Mouse (Mus musculus) MN1 (cell line): ENCODE data around the gene Alpk1.
A peak's percentile ranks its signal among the peaks of the same experiment; 100 is the strongest.

Experiments used
- DNase-seq: peaks from one replicate; pipeline ENCODE4 v3.0.0-alpha.2; 2016; ENCODE audit warnings: low spot score

Alpk1 gene

DNA sequence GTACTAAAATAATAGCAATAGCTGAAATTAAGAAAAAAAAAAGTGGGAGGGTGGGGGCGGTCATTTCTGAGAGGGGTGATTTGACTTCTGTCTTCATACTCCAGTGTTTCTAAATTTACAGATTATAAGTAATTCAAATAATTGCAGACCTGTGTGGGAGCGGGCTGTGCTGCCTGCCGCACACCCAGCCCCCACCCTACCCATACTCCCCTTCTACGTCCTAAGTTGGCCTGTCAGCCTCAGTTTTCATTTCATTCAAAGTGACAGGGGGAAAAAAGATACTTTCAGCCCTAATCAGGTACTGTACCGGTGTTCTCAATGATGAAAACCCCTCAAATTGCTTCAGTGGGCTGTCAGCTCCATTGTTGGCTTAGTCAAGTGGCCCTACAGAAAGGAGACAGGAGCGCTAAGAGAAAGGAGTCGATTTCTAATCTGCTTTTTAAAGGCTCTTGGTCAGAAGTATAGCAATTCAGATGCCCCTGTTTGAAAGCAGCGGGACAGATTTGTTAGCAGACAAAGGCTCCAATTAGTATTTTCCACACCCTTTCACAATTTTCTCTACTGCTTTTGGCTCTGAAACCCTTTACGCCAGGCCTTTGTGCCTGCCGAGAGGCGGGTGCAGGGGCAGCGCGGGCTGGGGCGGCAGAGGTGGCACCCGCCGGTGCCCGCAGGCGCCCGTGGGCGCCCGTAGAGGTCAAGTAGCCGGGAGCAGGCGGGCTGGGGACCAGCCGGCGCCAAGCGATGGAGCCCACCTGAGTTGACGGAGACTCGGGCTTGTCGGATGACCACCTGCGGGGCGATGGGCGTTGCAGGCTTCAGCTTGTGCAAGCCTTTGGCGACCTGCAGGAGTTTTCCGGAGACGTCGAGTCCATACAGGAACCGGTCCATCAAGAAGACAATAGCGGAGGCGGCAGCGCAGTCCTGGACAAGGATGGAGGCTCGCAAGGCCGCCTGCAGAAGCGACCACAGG is 85.2 kb downstream of the Alpk1 start:
- no peak for DNase-seq

DNA sequence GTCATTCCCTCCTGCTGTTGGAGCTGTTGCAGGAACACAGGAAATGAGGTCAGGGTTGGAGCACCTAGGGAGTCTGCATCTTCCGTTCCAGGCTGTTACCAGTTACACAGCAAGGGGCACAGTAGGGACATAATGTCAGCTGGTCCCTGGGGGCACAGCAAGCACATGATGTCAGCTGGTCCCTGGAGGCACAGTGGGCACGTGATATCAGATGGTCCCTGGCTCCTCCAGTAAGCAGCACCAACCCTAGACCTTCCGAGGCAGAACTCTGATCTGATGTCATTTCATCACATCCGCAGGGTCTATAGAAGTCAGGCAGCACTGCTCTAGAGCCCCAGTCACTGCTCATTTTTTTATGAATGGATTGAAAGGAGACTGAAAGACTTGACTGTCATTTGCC is 89.1 kb downstream of the Alpk1 start:
- no peak for DNase-seq

DNA sequence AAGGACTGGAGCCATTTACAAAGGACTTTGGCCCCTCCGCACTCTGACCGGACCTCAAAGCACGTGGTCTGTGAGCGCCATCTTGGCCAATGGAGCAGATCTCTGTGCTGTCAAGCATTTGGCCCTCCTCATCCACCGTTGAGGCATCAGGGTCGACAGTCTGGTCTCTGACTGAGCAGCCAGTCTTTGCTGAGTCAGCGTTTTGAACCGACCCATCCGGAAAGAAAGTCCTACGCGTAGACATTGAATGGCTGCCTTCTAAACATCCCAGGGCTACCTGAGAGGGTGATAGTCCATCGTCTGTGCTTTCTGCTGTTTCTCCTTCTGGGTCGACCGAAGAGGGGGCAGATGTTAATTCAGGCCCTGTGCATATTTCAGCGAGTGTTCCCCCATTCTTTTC is 100.6 kb downstream of the Alpk1 start:
- DNase-seq, result no peak

DNA sequence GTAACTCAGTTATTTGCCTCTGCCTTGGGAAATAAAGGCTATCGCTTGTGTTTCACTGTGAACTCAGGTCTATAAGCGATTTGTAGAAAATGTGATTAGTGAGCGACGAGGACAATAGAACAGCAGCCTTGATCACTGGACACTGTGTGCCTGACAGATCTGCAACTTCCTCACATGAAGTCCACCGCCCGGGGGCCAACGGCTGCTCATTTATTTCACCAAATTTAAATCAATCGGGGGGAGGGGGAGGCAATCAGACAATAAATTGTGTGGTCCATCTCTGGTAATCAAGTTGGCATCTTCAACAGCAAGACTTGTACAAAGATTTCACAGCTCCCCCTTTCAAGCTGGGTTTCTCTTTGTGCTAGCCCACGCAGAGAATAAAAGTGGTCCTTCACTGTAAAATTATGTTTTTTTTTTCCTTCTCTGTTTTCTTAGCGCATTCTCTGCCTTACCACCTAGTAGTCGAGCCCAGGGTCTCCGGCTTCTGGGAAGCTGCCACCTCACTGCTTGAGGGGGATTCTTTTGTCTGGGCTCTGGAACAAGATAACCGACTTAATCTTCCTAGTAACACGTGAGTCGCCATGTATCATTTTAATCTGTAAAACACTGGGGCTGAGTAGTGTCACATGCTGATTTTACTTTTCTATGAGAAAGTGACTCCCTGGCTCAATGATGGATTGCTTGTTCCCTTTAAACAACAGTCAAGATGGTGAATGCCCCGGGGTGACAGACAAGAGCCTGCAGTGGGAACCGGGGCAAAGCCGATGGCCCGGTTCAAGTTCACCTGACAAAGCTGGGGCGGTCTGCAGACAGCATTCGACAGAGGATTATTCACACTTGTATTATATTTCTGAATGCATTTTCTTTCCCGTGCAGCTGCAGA is 118.4 kb downstream of the Alpk1 start:
- DNase-seq, result no peak

DNA sequence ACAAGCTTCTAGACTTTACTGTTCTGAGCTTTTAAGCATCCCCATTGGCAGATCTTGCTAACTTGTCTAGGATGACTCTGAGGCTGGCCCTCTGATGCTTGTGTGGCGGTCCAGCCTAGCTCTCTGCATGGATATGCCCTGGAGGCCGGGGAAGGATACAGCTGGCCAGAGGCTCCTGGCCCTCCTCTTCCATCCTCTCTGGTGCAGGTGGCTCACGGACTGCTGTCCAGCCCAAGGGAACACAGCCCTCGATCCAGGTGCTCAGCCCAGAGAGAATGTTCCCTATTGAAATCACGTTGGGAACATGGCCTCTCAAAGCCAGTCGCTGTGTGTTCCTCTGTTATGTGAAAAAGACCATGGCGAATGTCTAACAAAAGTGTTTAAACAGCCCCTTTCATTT is 119.6 kb downstream of the Alpk1 start:
- no peak for DNase-seq

DNA sequence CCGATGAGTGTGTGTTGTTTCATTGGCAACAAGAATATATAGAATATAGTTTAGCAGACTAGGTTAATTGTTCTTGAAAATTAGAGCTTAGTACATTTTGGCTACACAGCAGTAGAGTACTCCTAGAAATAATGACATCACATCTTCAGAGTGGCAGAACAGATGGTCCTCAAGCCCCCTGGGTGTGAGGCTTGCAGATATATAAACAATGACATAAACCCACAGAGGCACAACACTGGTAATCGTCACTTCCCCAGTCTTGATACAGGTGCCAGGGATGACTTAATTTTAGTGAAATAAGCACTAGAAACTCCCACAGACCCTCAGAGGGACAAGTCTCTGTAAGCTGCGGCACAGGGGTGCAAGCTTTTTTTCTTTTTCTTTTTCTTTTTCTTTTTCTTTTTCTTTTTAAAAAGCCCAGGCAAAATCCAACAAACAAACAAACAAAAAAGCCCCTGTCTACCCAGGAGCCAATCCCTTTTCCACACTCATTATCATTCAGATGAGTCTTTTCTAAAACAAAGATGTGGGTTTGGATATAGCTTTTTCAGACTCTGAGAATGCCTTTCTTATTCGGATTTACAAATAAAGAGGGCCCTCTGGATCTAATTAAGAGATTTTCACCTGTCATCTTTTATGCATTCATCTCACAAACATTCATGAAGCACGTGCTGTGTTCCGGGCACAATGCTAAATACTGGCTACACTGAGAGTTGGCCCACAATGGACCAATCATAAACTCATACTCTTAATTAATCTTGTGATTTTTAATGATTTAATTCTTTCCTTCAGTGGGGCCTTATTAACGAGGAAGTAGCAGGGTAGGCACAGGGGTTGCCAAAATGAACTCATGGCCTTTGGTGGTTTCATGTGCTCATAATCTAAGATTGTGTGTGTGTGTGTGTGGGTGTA is 128.3 kb downstream of the Alpk1 start:
- DNase-seq, result no peak

DNA sequence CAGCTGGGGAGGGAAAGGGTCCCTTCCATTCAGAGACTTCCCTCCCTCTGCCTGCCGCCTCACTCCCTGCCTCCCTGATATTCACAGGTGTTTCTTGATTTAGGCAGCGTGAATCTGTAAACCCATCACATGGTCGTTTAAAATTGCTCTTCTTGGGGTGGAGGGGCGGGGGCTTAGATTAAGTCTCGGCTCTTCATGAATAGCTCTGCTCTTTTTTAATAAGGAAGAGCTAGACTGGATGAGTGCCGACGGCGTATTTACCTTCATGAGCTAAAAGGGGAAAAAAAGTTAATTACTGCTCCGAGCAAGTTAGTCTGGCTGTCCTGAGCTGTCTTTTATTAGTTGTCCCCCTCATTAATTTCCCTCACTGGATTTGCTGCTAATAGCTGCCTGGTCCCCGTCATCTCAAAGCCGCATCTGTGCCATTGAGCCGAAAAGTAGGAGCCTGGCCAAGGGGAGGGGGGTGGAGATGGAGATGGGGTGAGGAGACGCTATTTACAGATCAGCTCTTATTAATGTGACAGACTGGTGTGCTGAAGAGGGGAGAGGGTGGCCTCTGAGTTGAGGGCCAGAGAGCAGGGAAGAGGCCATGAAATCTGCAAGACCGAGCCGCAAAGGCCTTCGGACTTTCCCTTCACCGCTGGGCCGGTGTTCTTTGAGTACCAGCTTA is 134.0 kb downstream of the Alpk1 start:
- DNase-seq, result no peak

DNA sequence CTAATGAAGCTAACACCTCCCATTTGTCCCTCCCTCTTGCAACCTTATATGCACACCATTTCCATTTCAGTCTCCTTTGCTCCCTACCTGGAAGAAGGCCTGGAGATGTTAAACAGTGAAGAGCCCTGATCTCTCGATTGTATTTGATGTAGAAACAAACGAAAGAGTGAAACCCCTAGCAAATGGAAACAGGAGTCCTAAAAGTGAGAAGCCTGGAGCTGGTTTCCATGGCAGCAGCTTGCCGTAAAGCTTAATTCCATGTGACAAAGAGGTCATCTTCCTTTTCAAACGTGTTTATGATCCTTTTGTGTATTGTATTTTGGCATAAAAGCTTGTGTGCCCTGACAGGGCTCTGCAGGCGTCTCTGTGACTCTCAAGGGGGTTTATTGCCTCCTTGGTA is 138.1 kb downstream of the Alpk1 start:
- no peak for DNase-seq

DNA sequence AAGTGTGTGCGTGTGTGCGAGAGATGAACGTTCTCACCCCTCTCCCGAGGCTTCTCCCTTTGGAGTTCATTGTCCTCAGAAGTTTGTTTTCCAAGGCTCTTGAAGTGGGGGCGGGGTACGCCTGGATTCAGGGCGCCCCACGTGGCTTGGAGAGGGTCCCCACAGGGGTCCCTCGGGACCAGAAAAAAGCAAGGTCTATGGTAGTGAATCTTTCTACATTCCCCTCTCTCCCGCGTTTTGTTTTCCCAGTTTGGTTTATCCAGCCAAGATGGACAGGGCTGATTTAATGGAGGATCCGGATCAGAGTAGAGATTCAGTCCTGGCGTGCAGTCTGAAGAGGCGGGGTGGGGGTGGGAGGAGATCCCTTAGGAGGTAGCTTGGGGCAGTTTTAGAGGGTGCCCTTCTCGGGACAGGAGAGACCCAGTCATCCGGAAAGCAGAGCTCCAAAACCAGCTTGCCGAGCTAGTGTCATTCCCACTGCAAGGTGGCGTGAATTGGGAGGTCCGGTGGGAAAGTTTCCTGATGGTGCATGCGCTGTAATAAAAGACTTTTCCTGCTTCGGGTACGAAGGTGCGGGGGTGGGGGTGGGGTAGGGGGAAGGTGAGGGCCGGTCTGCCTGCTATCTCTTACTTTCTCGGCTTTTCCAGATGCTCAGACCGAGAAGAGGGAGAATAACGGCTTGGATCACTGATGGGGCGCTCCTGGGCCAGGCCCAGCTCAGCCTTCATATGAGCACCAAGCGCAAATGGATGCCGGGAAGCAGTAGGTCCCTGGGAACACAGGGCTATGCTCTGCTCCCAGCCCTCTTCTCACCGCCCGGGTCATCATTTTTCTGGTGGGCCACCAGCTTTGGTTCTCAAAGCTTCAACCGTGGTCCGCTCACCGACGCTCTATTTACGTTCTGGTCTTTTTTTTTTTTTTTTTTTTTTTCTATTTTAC is 139.3 kb downstream of the Alpk1 start:
- no peak for DNase-seq

DNA sequence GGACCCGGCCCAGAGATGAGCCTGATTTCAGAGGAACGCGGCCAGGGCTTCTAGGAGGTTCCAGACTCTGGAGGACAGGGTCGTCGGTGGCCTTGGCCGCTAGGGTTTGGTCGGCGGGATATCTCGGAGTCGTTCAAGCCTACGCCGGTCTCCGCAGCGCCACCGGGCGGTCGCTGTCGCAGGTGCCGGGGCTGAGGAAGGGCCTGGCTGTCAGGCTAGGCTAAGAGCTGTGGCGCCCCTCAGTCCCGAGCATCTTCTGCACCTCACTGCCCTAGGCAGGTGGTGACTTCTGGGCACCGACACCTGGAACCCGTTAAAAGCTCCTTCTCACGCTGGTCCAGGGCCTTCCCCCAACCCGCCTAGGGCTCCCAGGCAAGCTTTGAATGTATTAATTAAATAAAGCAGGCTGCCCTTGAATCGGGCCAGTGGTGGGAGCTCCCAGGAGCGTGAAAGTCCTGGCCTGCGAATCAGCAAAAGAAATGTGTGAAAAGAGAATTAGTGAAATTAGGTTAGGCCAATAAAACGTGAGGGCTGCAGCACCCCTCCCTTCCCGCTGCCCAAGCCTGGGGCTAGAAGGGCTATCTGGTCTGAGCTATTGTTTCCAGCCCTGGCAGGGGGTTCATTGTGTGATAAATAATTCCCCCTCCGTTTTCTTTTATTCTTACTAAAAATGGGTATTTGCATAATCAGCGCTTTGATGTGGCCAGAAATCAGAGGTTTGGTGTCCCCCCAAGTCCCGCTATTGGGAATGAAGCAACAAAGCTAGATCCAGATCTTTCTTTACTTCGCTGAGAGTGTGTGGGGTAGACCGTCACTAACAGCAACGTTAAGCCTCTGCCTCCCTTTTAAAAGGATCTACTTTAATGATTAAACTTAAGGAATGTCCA is 140.2 kb downstream of the Alpk1 start:
- no peak for DNase-seq

DNA sequence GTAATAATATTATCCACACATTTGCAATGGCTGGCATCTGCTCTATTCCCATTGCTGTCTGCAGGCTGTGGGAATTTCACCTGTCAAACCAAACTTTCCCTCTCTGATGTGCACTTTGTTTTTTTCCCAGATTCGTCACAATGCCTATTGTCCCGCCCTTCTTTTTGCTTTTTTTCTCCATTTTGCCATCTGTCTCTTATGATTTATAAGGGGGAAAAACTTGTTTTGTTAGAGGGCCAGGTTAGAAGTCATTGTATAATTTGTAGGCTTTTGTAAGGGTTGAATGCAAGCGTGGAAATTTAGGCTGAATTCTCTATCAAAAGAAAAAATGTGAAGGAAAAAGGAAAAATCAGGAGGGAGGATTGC is 145.4 kb downstream of the Alpk1 start:
- DNase-seq, result no peak

DNA sequence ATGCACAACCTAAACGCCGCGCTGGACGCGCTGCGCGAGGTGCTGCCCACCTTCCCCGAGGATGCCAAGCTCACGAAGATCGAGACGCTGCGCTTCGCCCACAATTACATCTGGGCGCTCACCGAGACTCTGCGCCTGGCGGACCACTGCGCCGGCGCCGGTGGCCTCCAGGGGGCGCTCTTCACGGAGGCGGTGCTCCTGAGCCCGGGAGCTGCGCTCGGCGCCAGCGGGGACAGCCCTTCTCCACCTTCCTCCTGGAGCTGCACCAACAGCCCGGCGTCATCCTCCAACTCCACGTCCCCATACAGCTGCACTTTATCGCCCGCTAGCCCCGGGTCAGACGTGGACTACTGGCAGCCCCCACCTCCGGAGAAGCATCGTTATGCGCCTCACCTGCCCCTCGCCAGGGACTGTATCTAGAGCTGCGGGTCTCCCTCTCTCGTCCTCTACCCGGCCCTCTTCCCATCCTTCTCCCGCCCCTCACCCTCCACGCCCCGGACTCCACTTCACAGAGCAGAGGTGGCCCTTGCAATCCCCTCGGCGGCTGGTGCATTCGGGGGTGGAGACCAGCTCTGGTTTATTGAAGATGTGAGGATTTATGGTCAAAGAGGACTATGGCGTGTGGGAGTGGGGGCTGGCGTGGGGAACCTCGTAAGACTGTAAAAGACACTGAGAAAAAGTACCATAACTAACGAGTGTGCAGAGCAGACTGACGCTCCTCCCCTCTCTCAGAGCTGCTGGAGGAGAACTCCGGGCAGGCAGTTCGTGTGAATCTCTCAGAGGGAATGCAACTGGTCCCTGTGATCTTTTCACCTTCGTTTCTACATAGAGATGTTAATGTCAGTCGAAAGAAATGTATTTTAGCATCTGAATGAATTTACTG is 146.0 kb downstream of the Alpk1 start:
- peak; percentile 50 for DNase-seq

DNA sequence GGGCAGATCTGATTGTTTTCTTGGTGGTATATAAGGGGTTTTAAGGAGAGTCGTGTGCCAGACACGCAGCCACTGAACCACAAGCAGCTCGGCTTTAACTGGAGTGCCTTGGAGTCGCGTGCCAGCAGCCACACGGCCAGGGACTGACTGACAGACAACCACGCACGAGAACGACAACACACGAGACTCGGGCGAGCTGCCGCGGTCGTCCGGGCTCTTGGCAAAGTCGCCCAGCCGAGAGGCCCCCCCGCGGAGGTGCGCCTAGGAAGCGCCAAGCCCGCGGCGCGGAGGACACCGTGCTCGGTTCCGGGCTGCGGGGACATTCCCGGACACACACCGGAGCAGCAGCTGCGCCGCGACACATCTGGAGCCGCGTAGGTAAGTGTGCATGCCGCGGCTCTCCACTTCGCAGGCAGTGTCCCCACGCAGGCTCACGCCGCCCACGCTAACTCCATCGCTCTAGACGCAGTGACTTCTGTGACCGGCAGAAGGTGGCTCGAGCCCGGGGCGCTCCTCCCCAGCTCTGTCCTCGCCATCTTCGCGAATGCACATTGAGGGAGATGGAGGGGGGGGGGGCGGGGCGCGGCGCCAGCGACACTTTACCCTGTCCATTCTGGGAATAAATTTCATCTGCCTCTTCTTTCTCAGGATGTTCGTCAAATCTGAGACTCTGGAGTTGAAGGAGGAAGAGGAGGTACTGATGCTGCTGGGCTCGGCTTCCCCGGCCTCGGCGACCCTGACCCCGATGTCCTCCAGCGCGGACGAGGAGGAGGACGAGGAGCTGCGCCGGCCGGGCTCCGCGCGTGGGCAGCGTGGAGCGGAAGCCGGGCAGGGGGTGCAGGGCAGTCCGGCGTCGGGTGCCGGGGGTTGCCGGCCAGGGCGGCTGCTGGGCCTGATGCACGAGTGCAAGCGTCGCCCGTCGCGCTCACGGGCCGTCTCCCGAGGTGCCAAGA is 147.0 kb downstream of the Alpk1 start, which contains the start of gene Neurog2:
TSS of gene Neurog2 (plus strand) at position 56 of the 953 bp plus-strand sequence.
- no peak for DNase-seq

DNA sequence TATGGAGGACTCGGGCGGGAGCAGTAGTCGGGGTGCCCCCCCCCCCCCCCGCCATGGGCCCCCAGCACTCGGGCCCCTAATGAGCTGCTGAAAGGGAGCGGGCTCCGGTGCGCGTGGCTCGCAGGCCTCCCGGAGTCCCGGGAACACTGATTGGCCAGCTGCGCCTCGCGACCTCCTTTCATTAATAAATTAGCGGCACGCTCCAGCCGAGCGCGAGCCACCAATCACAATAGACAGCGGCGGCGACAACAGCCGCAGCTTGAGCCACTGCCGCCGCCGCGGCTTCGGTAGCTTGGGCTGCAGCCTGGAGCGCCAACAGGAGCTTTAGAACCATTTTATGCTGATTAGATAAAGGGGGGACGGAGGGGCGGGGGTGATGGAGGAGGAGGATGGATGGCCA is 147.8 kb downstream of the Alpk1 start:
- DNase-seq, result peak; percentile 38

DNA sequence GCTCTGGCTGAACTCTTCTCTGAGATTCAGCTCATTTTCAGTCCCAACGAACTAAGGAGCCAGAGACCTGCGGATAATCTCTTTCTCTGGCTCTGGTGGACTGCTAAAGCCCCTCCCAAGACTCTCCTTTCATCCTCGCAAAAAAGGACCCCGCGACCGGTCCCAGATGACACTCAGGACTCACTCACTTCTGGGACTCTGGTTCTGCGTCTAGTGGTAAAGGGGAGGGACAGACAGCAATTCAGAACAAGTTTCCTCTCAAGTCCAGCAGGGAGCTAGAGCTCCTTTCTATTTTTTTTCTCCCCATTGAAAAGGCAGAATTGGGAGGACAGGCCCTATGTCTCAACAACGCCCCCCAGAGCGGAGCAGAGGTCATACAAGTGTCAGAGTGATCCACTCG is 148.7 kb downstream of the Alpk1 start:
- DNase-seq, result no peak

DNA sequence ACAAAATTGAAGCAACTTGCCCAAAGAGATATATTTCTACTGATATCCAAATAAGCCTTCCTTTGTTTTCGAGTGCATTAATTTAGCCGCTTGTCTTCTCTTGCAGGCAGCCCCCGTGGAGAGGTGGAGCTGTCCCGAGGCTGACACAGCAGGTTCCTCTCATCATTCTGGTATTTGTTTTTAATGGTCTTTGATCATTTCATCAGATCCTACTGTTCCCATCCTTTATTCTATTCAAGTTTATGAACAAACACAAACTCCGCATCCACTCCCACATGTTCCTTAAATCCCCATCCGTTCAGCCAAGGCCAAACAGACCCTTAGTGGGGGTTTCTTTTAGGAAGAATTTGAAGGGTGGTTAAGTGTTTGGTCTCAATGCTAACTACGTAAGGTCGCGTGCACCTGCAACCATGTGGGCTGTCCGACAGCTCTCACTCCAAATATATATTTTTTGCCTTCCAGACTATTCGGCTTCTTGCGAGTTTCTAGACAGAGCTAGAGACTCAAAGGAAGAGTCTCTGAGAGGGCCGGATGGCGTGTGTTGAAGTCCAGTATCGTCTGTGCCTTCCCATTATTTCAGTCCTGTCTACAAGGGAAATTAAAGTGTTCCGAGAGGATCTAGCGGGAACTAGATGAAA is 149.5 kb downstream of the Alpk1 start:
- no peak for DNase-seq
